Mouse (Mus musculus): ENCODE measurements at regions not wholly inside any gene's neighbourhood (a gene's known extent, or its start where the extent isn't known, plus 50 kb on each side); places are given as distances from the start of the nearest gene placed in this dataset.

- DNase-seq (ENCODE audit: low spot score), result no peak
Measured at GRCm38 (mm10) chr12:70589315-70589742, 136.4 kb downstream of the Tmx1 start.

GRCm38 (mm10) chr12:70590456-70591050, 137.7 kb downstream of the Tmx1 start:
- DNase-seq (ENCODE audit: low spot score), result peak; percentile 38

DNA sequence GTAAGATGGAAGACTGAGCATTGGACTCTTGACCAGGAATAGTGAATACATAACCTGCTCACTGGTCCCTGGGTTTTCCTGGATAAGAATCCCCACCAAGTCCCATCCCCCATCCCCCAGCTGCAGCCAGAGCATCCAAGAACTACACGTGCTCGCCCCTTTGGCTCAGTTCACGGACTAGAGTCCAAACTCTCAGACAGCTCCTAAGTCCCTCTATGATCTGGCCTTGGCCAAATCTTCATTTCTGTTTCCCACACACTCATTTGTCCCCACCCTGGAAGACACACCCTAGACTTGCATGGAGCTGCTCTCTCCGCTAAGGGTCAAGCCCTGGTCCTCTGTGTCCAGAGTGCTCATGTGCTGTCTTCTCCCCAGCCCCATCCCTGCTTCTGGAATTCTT, 139.9 kb downstream of the Tmx1 start:
- DNase-seq (ENCODE audit: low spot score), result no peak

GRCm38 (mm10) chr12:70598211-70598701, 145.4 kb downstream of the Tmx1 start:
- no peak for DNase-seq (ENCODE audit: low spot score)

GRCm38 (mm10) chr12:70599731-70600130, 146.8 kb downstream of the Tmx1 start:
- DNase-seq (ENCODE audit: low spot score), result no peak

DNA sequence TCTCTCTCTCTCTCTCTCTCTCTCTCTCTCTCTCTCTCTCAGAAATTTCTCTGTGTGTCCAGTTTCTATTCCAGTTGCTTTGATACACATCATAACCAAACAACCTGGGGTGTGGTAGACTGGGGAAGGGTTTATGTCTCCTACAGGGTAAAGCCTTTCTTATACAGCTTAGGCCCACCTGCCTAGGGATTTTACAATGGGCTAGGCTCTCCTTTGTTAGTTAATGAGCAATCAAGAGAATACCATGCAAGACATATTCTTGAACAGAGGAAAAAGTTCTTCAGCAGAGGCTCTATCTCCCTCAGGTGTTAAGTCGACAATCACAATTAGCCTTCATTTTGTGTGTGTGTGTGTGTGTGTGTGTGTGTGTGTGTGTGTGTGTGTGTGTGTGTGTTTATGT, 151.0 kb downstream of the Tmx1 start:
- no peak for DNase-seq (ENCODE audit: low spot score)

DNA sequence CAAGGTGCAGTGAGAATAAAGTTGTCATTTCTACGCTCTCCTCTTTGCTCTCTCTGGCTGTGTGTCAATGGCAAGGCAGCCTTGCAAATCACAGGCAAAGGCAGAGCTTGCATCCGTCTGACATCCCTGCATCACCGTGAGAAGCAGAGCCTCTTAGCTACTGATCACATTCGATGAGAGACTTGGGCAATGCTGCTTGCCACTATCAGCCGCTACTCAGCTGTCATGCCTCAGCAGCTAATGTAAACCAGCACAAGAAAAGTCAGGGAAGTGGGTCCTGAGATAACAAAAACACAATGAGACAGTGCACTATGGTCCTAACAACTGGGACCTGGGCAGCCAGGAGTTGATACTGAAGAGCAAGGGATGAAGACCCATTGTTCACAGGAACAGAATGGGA, 155.8 kb downstream of the Tmx1 start:
- no peak for DNase-seq (ENCODE audit: low spot score)

- no peak for DNase-seq (ENCODE audit: low spot score)
Measured at GRCm38 (mm10) chr12:70609116-70609871, 156.4 kb downstream of the Tmx1 start.

- no peak for DNase-seq (ENCODE audit: low spot score)
Measured at GRCm38 (mm10) chr12:70611891-70612290, 159.0 kb downstream of the Tmx1 start.

DNA sequence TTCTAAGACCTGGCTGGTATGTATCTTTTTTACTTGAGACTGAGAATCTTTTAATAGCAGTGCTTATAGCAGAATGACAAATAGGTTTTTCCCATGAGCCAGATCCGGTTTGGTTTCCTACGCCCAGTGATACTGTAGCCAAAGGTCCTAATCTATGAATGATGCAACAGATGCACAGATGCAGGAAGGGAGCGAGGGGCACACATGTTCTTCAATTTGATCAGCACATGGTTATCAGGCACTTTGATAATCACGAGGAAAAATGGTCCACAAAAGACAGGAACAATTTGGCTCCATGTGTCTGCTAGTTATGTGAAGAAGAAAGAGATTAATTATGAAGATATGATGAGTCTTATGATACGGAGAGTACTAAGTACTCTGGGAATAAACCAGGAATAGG, 160.3 kb downstream of the Tmx1 start:
- DNase-seq (ENCODE audit: low spot score), result no peak

DNA sequence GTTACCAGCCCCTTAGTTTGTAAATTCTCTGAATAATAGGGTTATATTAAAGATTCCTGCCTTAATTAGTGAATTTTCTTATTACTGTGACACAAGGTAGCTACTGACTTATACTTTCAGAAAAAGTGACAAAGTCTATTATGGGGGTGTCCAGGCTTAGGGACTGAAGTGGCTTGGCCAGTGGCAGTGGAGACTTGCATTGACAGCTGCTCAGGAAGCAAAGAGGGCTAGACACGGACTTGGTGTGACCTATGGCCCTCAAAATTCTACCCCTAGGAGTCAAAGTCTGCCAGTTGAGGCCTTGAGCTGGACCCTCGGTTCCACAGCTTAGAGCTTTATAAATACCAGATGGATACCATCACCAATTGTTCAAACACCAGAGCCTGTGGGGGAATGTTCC, 161.2 kb downstream of the Tmx1 start:
- no peak for DNase-seq (ENCODE audit: low spot score)

- DNase-seq (ENCODE audit: low spot score), result no peak
Measured at GRCm38 (mm10) chr12:70614686-70615085, 161.8 kb downstream of the Tmx1 start.

- DNase-seq (ENCODE audit: low spot score), result no peak
Measured at GRCm38 (mm10) chr12:70615123-70615522, 162.2 kb downstream of the Tmx1 start.

DNA sequence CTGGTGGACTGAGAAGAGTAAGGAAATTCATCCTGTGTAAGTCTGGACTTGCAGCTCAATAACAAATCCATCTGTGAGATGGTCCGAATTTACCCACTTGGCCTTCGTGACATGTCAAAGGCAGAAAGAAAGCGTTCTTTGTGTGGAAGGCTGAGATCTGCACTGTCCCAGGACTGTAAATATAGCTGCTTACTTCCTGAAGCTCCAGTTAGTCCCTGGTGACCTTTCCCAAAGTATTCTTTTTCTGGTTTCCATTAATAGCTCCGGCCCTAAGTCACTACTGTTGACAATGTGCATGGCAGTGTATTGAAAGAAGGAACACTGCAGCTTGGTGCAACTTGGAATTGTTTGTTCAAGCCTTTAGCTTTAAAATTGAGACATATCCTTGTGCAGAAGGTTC, 163.2 kb downstream of the Tmx1 start:
- no peak for DNase-seq (ENCODE audit: low spot score)

- no peak for DNase-seq (ENCODE audit: low spot score)
Measured at GRCm38 (mm10) chr12:70616487-70616886, 163.6 kb downstream of the Tmx1 start.

DNA sequence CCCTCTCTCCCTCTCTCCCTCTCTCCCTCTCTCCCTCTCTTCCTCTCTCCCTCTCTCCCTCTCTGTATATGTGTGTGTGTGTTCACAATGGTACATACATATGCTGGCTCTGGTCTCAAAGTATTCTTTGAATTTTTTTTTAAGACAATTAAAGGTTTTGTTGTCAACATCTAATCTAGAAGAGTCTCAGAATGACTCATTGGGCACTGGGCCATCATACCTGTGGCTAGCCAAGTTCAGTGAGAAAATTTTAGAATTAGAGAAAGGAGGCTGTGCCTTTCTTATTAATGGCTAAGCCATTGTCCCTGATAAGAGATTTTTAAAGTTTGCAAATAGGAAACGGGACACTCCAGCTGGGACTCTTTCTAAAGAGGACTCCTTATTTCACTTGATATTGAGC, 164.1 kb downstream of the Tmx1 start:
- no peak for DNase-seq (ENCODE audit: low spot score)

GRCm38 (mm10) chr12:70617979-70618378, 165.1 kb downstream of the Tmx1 start:
- no peak for DNase-seq (ENCODE audit: low spot score)

GRCm38 (mm10) chr12:70619436-70619835, 166.5 kb downstream of the Tmx1 start:
- no peak for DNase-seq (ENCODE audit: low spot score)

DNA sequence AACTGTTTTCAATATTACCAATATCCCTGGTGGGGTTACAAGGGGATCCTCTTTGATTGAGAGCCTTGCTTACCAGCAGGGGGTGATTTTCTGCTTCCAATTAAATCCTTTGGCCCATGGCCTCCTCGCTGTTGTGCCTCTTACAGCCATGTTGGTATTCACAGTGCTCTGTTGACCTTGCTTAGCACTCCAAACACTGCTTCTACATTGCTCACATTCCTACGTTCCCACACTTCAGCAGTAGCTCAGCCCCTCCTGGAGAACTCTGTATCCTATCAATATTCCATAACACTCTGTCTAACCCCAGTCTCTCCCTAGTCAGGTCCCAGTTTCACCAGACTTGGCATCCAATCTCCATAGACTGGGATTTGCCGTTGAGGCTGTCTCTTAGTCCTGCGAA, 169.1 kb downstream of the Tmx1 start:
- DNase-seq (ENCODE audit: low spot score), result no peak

GRCm38 (mm10) chr12:70624298-70624980, 171.5 kb downstream of the Tmx1 start:
- DNase-seq (ENCODE audit: low spot score), result no peak

DNA sequence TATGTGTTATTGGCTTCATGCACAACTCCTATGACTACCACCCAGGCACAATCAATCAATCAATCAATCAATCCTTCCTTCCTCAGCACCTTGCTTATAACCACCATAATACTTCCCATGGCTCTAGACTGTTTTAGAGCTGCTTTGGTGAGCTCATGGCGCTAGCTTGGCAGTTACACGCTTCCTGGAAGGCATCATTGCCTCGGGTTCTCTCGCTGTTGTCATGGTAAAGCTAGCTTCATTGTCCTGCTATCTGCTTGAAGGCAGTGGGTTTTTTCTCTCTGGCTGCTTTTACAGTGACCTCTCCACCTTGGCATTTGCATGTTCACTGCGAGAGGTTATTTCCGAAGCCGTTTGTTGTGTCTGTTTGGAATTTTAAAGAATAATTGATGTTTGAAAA, 174.7 kb downstream of the Tmx1 start:
- DNase-seq (ENCODE audit: low spot score), result no peak

DNA sequence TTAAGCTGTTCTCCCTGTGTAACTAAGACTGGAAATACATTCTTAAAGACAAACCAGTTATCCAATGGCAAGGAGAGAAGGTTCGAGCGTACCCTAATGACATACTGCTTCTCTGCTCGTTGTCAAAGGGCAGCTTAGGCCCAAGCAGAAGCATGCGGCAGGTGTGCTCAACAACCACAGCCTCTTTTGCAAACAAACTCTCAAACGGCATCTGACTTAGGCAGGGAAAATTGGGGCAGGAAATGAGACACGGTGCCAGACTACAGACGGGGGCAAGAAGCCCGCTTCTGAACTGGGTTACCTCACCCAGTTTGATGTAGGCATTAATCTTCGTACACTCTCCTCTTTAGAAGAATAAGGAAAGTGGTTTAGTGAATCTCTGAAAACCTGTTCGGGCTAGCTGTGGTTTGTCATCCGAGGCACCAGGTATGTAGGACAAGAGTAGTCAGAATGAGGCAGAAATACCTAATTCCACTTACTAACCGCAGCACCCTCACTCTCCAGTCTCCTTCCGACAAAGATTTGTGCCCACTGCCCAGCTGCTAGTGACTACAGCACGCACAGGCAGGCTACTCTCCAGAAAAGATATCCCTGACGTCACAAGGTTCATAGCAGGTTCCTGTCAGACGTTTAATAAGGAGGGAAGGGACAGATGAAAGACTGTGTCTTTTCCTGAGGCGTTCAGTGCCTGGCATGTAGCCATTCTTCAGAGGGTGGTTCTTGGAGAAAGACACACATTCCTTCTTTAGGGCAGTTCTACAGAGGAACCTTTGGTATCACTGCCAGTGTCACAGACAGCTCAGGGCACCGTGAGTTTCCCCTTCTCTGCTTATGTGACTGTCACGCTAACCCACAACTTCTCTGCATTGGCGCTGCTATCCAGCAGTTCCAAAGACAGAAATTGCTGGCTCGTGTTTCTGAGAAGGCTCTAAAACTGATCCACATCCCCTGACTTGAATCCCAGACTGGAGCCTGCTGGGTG, 175.8 kb downstream of the Tmx1 start:
- DNase-seq (ENCODE audit: low spot score), result no peak

All from urinary bladder, adult 2 months (tissue).